Mouse (Mus musculus) testis, adult 2 months (tissue): ENCODE results near the gene Kazn. TPM values are rescaled to one million over a fixed set of nuclear protein-coding genes. Genes with fewer than 3 reads are reported as not detected.

Source experiments
- H3K27ac ChIP-seq: fragments of 200-500 bp; 2 replicates; pipeline ENCODE4 v1.5.1; 2012; ENCODE audit warnings: low read depth, low read length; ENCODE audit not compliant: control insufficient read depth, insufficient read depth
- H3K27me3 ChIP-seq: fragments of 200-500 bp; 2 replicates; pipeline ENCODE4 v1.6.1; 2012; ENCODE audit warnings: mild to moderate bottlenecking, low read length, moderate library complexity; ENCODE audit not compliant: control insufficient read depth, insufficient read depth
- H3K36me3 ChIP-seq: fragments of 200-500 bp; 2 replicates; pipeline ENCODE4 v1.6.1; 2012; ENCODE audit warnings: mild to moderate bottlenecking, low read length; ENCODE audit not compliant: control insufficient read depth, insufficient read depth
- H3K4me1 ChIP-seq: fragments of 200-500 bp; 2 replicates; pipeline ENCODE4 v1.6.1; 2012; ENCODE audit warnings: low read length; ENCODE audit not compliant: control insufficient read depth, insufficient read depth
- H3K4me3 ChIP-seq: fragments of 200-500 bp; 2 replicates; pipeline ENCODE4 v1.5.1; 2012; ENCODE audit warnings: low read depth, mild to moderate bottlenecking, low read length, moderate library complexity, mixed read lengths; ENCODE audit not compliant: control insufficient read depth
- CTCF ChIP-seq: fragments of 200-500 bp; IDR thresholded peaks from 2 replicates; pipeline ENCODE4 v1.5.1; 2012; ENCODE audit warnings: low read depth, mild to moderate bottlenecking, inconsistent platforms, low read length, moderate library complexity; ENCODE audit not compliant: control insufficient read depth, insufficient read depth, insufficient replicate concordance
- POLR2A ChIP-seq: fragments of 200-500 bp; IDR thresholded peaks from 2 replicates; pipeline ENCODE4 v1.6.1; 2012; ENCODE audit warnings: low read depth, mild to moderate bottlenecking, inconsistent platforms, low read length, moderate library complexity; ENCODE audit not compliant: control insufficient read depth
- polyA plus RNA-seq: library from polyadenylated mRNA; depleted of rRNA; stranded (reverse); fragments of >200 nt; gene quantifications from 2 replicates; pipeline ENCODE4 v1.2.3, GENCODE M21; 2012

The Kazn gene
- polyA plus RNA-seq, 1 experiment = 9.6 TPM

- Histone ChIP-seq H3K27me3 (no peaks in the 10 kb centered on the region), H3K36me3 (no peaks in the 10 kb centered on the region), H3K4me3 (no peak overlapping the region), H3K4me1 (no peaks in the 10 kb centered on the region), H3K27ac (no peak overlapping the region)
- no peak for TF ChIP-seq POLR2A
Measured at GRCm38 (mm10) chr4:142126641-142127274, 112.4 kb downstream of the Kazn start.

DNA sequence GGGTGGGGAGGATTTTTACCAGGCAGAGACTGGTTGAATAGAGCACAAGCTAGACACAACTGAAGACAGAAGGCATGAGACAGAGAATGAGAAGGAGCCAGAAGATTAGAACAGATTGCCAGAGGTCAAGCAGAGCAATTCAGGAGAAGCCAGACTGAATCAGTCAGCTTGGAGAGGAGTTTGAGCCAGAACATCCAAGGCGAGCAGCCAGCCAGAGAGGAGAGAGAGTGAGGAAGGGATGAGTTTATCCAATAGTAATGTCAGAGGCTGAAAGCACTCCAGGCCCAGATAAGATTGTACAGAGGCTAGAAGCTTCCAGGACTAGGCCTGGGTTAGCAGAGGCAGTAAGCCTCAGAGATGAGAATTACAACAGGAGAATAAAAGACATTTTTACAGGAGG, 118.0 kb downstream of the Kazn start:
- no peak for TF ChIP-seq POLR2A
- no peak for TF ChIP-seq CTCF
- Histone ChIP-seq H3K4me1 (no peaks in the 10 kb centered on the region), H3K27ac (no peak overlapping the region), H3K27me3 (no peaks in the 10 kb centered on the region), H3K36me3 (no peaks in the 10 kb centered on the region), H3K4me3 (no peak overlapping the region)

- no peak overlapping the region for H3K27ac ChIP-seq
- H3K27me3 ChIP-seq = no peaks in the 10 kb centered on the region
Measured at GRCm38 (mm10) chr4:142118522-142118921, 120.7 kb downstream of the Kazn start.

GRCm38 (mm10) chr4:142117993-142118392, 121.2 kb downstream of the Kazn start:
- H3K27ac ChIP-seq = no peak overlapping the region
- H3K27me3 ChIP-seq = no peaks in the 10 kb centered on the region
- no peaks in the 10 kb centered on the region for H3K36me3 ChIP-seq
- no peaks in the 10 kb centered on the region for H3K4me1 ChIP-seq
- TF ChIP-seq POLR2A (no peak), CTCF (no peak)
- H3K4me3 ChIP-seq = no peak overlapping the region

More at GRCm38 (mm10) chr4:142118522-142118921, 120.7 kb downstream of the Kazn start:
- Histone ChIP-seq H3K36me3 (no peaks in the 10 kb centered on the region), H3K4me3 (no peak overlapping the region), H3K4me1 (no peaks in the 10 kb centered on the region)
- TF ChIP-seq CTCF = no peak

DNA sequence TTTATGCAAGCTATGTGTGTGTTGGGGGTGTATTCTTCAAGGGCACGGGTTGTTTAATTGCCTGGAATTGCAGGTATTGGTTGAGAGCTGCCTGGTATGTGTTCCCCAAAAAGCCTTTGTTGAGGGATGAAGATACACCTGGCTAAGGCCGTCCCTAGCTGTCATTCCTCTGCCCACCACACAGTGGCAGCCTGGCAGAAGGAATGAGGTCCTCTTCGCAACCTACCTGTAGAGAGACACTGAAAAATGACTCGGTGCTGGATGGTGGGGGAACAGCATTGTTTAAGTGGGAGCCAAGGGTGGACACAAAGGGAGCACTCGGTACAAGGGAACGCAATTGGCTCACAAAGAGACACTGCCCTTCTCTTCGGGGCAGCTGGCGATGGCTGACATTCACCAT, 125.9 kb downstream of the Kazn start:
- Histone ChIP-seq H3K27me3 (no peaks in the 10 kb centered on the region), H3K27ac (no peak overlapping the region), H3K4me3 (no peak overlapping the region), H3K4me1 (no peaks in the 10 kb centered on the region), H3K36me3 (no peaks in the 10 kb centered on the region)
- TF ChIP-seq CTCF (peak; percentile 77; the same call in 1 of the 2 replicates), POLR2A (no peak)

DNA sequence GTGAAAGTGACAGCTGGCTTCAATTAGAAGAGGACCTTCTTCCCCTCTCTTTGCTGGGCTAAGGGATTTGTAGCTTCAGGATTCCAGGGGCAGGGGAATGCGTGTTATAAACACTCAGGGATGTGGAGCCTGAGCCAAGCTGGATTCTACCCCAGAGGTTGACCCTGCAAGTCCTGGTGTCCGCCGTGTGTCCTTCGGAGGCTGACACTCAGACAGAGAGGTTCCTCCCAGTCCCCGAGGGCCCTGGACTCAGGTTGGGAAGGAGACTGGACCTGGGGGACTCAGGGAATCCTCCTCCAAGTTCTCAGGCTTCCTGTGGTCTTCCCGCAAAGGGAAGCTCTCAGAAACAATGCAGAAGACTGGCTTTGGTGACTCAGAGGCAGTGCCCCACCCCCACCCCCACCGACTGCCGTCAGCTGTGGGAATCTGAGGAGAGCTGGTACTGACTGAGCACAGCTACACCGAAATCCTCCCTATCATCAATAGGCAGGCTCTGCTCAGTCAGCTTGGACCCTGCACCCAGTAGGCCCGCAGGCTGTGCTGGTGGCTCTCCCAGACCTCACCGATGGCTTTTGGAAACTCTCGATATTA, 136.0 kb downstream of the Kazn start:
- Histone ChIP-seq H3K36me3 (no peaks in the 10 kb centered on the region), H3K4me3 (no peak overlapping the region), H3K27me3 (no peaks in the 10 kb centered on the region), H3K27ac (no peak overlapping the region), H3K4me1 (no peaks in the 10 kb centered on the region)
- no peak for TF ChIP-seq CTCF
- TF ChIP-seq POLR2A = no peak

- Histone ChIP-seq H3K27ac (no peak overlapping the region), H3K4me3 (no peak overlapping the region), H3K36me3 (no peaks in the 10 kb centered on the region), H3K4me1 (no peaks in the 10 kb centered on the region), H3K27me3 (no peaks in the 10 kb centered on the region)
- TF ChIP-seq POLR2A (no peak), CTCF (peak; percentile 35; the same call in 1 of the 2 replicates)
Measured at GRCm38 (mm10) chr4:142098303-142098702, 140.9 kb downstream of the Kazn start.

GRCm38 (mm10) chr4:142097871-142098270, 141.3 kb downstream of the Kazn start:
- no peak for TF ChIP-seq CTCF
- TF ChIP-seq POLR2A = no peak
- no peak overlapping the region for H3K4me3 ChIP-seq
- 0 out of 2 replicates have a peak overlapping the region, but pooled peaks have one; percentile 25 for H3K27ac ChIP-seq

More at GRCm38 (mm10) chr4:142097871-142098270, 141.3 kb downstream of the Kazn start:
- Histone ChIP-seq H3K36me3 (no peaks in the 10 kb centered on the region), H3K27me3 (no peaks in the 10 kb centered on the region), H3K4me1 (no peaks in the 10 kb centered on the region)
